Mouse (Mus musculus): Measurements from ENCODE around the gene Bnipl. TPM values are rescaled to one million over a fixed set of nuclear protein-coding genes. Genes with fewer than 3 reads are reported as not detected.
"Not testable (repeated sequence)": the region's sequence is repeated elsewhere in the genome, so short reads cannot be mapped to it uniquely, and the experiment has no call there.

Gene Bnipl
- total RNA-seq, 2 experiments from 2014 or later, result not detected

DNA sequence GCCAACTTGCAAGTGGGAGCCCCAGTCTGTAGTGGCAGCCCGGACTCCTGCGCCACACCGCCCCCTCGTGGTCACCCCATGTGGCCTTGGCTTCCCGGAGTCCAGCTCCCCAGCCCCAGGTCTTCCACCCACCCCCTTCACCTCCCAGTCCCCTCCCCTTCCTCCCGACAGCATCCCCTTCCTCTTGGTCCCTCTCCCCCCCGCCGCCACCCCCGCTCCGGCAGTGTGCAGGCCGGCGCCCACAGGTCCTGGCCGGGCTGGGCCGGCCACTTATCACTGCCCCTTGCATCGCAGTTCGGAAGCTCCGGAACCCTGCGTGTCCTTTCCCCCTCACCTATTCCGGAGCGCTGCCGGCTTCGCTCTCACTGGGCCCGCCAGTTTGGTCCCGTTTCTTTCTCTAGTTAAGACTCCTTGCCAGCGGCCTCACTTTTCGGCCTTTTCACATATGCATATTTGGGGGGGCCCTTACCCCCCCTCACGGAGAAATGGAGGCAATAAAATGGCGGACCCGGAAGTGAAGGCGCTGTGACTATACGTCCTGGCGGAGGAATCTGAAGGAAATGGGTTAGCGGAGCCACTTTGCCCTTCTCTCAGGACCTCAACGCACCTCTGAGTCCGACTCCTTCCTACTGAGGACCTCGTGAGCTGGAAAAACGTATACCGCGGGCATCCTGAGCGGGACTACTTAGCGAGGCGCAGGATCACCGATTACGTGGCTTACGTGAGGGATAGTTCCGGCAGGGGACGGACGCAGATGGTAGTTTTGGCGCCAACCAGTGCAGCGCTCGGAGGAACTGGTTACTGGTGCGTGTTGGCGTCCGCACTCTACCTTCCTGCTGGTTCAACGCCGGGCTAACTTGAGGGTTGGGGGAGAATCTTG lies 33.5 kb downstream of the Bnipl start, which contains the start of gene Gabpb2:
TSS of gene Gabpb2 (minus strand) at position 662 of the 880 bp plus-strand sequence.
- ATAC-seq (replicated peaks; ENCODE audit: poor library complexity), result peak; percentile 87

DNA sequence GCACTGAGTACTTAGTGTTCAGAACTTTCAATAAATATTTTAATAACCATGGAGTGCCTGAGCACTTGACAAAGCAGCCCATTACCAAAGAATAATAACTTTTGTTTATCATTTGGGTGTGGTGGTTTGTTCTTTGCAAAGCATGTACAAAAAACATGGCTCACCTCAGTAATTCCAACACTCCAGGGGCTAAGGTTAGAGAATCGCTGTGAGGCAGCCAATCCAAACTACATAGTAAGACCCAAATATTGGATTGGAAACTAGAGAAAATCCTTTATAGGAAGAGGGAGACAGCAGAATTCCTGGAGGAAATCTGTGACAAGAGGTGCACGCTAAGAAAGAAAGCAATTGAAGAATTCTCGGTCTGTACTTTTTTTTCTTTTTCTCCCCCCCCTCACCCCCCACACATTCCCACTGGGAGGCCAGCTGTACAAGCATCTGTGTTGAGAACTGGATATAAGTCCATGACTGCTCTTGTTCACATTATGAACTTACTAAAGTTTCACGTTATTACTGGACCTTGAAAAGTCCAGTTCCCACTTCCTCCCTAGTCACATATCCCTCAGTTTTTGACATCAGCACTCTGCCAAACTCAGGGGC lies 34.2 kb downstream of the Bnipl start:
- ATAC-seq (replicated peaks; ENCODE audit: poor library complexity), result 0 out of 2 replicates have a peak, but pooled peaks have one; percentile 0

DNA sequence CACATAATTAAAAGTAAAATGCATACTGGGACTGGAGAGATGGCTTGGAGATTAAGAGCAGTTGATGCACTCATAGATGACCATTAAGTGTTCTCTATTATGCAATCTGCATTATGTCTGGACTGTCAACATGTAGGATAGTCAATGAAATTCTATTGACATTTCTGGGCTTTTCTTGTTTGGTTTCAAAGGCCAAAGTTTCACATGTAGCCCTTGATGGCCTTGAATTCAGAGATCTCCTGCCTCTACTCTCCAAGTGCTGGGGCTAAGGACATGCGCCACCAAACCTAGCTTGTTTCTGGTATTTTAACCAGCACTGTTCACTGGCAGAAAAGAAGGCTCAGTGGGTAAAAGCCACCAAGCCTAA lies 37.4 kb downstream of the Bnipl start:
- ATAC-seq (replicated peaks; ENCODE audit: poor library complexity), result no peak

DNA sequence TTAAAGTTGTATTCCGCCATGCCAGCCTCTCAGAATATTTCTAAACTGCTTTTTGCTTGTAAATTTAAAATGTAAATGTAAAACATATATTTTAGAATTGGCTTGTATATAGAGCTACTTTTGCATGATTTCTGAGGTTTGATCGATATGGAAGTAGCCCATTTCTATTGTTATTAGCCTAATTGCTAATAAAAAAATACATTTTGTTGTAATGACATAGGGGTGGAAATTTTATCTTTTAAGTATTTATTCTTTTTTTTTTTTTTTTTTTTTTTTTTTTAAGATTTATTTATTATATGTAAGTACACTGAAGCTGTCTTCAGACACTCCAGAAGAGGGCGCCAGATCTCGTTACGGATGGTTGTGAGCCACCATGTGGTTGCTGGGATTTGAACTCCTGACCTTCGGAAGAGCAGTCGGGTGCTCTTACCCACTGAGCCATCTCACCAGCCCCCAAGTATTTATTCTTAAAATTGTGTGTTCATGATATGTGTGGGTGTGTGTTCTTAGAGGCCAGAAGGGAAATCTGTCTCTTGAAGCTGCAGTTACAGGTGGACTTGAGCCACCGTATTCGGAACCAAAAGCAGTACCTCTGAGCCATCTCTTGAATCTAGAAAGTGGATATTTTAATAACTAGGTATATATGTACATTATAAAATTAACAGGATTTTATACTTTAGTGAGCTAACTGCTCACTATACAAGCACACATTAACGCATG lies 37.9 kb downstream of the Bnipl start:
- not testable (repeated sequence) for ATAC-seq (replicated peaks; ENCODE audit: poor library complexity)

DNA sequence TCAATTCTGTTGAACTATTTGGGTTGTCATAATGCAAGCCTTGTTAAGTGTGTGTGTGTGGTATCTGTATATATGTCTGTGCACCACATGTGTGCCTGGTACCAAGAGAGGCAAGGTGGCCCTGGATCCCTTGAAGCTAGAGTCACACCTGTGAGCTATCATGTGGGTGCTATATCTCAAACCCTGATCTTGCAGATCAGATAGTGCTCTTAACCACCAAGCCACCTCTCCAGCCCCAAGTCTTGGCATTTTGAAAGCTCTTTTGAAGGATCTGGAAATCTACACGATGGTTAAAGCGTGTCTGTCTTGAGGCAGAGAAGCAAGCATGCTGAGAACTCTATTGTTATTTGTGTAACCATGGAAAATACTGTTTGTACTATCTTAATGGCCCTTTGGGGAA lies 40.4 kb downstream of the Bnipl start:
- ATAC-seq (replicated peaks; ENCODE audit: poor library complexity), result no peak

DNA sequence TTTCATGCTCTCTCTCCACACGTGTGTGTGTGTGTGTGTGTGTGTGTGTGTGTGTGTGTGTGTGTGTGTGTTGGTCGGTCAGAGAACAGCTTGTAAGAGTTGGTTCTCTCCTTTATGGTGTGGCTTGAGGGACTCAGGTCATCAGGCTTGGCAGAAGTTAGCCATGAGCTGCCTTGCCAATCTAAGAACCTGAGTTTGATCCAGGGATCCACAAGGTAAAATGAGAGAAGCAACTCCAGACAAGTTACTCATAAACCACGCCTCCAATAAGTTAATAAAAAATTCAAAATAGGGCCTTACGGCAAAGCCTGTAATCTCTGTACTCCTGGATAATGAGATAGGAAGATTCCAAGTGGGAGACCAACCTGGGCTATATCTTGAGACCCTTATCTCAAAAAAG lies 42.7 kb downstream of the Bnipl start:
- no peak for ATAC-seq (replicated peaks; ENCODE audit: poor library complexity)

DNA sequence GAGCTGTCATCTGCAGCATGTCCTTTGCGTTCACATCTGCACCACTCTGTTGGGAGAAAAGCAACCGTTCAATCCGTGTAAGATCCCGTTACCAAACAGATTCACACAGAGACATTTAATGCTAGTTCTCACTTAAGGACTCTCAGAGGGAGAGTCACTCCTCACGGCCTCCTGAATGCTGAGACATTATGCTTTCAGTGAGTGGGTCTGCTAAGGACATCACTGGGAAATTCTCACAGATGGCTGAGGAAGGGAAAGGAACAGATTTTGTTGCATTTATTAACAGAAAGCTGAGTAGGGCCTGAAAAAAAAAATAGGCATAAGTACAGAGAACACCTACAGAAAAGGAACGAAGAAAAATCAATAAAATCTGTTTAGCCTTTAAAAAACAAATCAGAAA lies 47.1 kb downstream of the Bnipl start:
- ATAC-seq (replicated peaks; ENCODE audit: poor library complexity), result no peak

DNA sequence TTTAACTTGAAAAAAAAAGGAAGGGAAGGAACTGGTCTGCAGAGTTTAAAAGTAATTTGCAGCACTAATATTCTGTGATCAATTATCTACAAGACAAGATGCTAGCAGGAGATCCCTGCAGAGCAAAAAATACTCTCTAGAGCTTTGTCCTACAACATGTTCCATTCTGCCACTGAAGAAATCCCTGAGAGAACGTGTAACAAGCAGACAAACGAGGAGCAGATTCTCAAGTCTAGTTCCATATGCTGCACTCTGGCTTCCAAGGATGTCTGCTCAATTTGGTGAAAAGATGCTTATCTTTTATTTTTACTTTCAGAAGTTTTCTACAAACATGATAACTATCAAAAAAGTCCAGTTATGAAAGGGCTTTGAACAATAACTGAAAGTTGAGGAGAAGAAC lies 50.4 kb downstream of the Bnipl start:
- no peak for ATAC-seq (replicated peaks; ENCODE audit: poor library complexity)

DNA sequence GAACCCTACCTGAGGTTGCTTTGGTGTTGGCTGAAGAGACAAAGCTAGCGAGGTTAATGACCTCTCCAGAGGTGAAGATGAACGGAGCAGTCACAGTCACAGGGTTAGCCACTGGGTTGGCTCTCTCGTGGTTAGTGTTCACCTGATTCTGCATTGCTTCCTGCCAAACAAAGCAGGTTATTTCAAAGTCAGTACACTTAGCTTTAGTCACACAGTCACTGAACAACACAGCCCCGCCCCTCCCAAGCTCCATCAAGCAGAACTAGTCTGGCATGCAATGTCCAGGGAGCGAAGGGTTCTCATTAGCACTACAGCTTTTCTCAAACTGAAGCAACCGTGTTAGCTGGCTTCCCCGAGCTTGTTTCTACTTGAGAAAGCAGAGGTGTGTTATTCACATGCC lies 50.9 kb downstream of the Bnipl start:
- no peak for ATAC-seq (replicated peaks; ENCODE audit: poor library complexity)

DNA sequence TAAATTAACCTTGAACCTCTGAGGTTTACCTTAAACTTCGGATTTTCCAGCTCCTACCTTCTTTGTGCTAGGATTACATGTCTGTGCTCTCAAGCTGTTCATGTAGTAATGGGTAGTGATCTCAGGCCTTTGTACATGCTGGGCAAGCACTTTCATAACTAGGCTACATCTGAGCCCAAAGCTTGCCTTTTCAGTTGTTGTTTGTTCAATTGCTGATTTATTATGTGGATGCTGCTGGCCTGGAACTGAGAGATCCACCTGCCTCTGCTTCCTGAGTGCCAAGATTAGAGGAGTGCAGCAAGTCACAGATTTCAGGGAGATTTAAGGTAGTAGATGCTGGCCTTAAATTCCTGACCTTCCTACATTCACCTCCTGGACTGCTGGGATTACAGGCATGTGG lies 51.9 kb downstream of the Bnipl start:
- ATAC-seq (replicated peaks; ENCODE audit: poor library complexity), result no peak

DNA sequence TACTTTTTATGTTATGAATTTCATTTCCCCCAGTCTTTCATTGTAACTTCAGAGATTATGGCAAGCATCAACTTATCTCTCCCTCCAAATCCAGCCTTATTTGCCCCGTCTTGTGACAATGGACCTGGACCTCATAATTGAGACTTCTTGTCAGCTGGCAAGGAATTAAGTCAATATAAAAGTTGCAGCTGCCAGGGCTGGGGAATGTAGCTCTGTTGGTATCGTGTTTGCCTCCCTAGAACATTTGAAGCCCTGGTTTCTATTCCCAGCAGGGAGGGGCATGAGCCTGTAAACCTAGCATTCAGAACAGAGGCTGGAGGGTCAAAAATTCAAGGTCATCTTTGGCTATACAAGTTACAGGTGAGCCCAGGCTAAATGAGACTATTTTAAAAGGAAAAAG lies 55.2 kb downstream of the Bnipl start:
- no peak for ATAC-seq (replicated peaks; ENCODE audit: poor library complexity)

DNA sequence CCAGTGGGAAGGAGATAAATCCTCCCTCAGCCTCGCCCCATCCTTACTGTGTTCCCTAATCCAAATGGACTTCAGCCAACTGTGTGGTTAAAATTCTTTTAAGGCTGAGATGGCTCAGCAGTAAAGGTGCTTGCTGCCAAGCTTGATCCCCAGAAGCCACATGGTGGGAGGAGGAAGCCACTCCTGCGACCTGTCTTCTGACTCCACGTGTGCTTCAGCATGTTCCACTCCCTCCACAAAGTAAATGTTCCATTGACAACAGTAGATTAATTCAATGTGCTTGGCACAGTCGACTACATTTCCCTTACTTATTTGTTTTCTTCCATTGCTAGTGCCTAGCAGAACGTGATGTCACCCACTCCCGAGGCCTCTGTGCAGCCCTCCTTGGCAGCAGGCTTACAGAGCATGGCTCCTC lies 56.3 kb downstream of the Bnipl start:
- ATAC-seq (replicated peaks; ENCODE audit: poor library complexity), result no peak

Other genes starting within 250 kb of the Bnipl start
- 15.8 and 21.5 TPM in 2 replicates for gene Zfp687, start 235.7 kb downstream of the Bnipl start, total RNA-seq (2015)
- gene Zfp687, start 235.7 kb downstream of the Bnipl start, total RNA-seq (2017), result 19.6 and 21.3 TPM in 2 replicates
- gene Psmd4, start 208.6 kb downstream of the Bnipl start, total RNA-seq (2015), result 91.5 and 116 TPM in 2 replicates
- gene Psmd4, start 208.6 kb downstream of the Bnipl start, total RNA-seq (2017), result 233 and 245 TPM in 2 replicates
- 16.3 and 21.0 TPM in 2 replicates for gene Pip5k1a, start 144.3 kb downstream of the Bnipl start, total RNA-seq (2015)
- 15.5 and 21.8 TPM in 2 replicates for gene Pip5k1a, start 144.3 kb downstream of the Bnipl start, total RNA-seq (2017)
- gene Vps72, start 140.2 kb downstream of the Bnipl start, total RNA-seq (2015), result 40.4 and 47.6 TPM in 2 replicates
- 97.9 and 124 TPM in 2 replicates for gene Vps72, start 140.2 kb downstream of the Bnipl start, total RNA-seq (2017)
- 1.1 and 2.6 TPM in 2 replicates for gene Tmod4, start 126.7 kb downstream of the Bnipl start, total RNA-seq (2015)
- gene Tmod4, start 126.7 kb downstream of the Bnipl start, total RNA-seq (2017), result 2.3 and 2.5 TPM in 2 replicates
- gene Scnm1, start 117.2 kb downstream of the Bnipl start, total RNA-seq (2015), result 43.4 and 45.8 TPM in 2 replicates
- gene Scnm1, start 117.2 kb downstream of the Bnipl start, total RNA-seq (2017), result 66.0 and 85.7 TPM in 2 replicates
- 3.1 and 3.6 TPM in 2 replicates for gene Lysmd1, start 117.1 kb downstream of the Bnipl start, total RNA-seq (2015)
- 3.8 and 4.3 TPM in 2 replicates for gene Lysmd1, start 117.1 kb downstream of the Bnipl start, total RNA-seq (2017)
- gene Tnfaip8l2, start 108.8 kb downstream of the Bnipl start, total RNA-seq (2015), result 17.9 and 18.7 TPM in 2 replicates
- 17.8 and 25.1 TPM in 2 replicates for gene Tnfaip8l2, start 108.8 kb downstream of the Bnipl start, total RNA-seq (2017)
- gene Sema6c, start 90.7 kb downstream of the Bnipl start, total RNA-seq (2015), result 0.05 and 0.07 TPM in 2 replicates
- not detected in 2 replicates for gene Sema6c, start 90.7 kb downstream of the Bnipl start, total RNA-seq (2017)
- gene Gabpb2, start 33.3 kb downstream of the Bnipl start, total RNA-seq (2015), result 28.5 and 29.3 TPM in 2 replicates
- 43.1 and 57.7 TPM in 2 replicates for gene Gabpb2, start 33.3 kb downstream of the Bnipl start, total RNA-seq (2017)
- 56.2 and 56.7 TPM in 2 replicates for gene Cdc42se1, start 22.5 kb downstream of the Bnipl start, total RNA-seq (2015)
- gene Cdc42se1, start 22.5 kb downstream of the Bnipl start, total RNA-seq (2017), result 52.5 and 60.3 TPM in 2 replicates
- gene Mllt11, start 19.0 kb downstream of the Bnipl start, total RNA-seq (2015), result 4.6 and 5.8 TPM in 2 replicates
- 4.9 and 5.5 TPM in 2 replicates for gene Mllt11, start 19.0 kb downstream of the Bnipl start, total RNA-seq (2017)
- gene Gm128, start 9.6 kb downstream of the Bnipl start, total RNA-seq (2015), result 1.0 and 1.4 TPM in 2 replicates
- gene Gm128, start 9.6 kb downstream of the Bnipl start, total RNA-seq (2017), result 0.34 and 0.46 TPM in 2 replicates
- 30.9 and 33.2 TPM in 2 replicates for gene Mindy1, start 30.2 kb upstream of the Bnipl start, total RNA-seq (2015)
- gene Mindy1, start 30.2 kb upstream of the Bnipl start, total RNA-seq (2017), result 22.7 and 23.6 TPM in 2 replicates
- 14.8 and 15.2 TPM in 2 replicates for gene Prune1, start 30.9 kb upstream of the Bnipl start, total RNA-seq (2015)
- gene Prune1, start 30.9 kb upstream of the Bnipl start, total RNA-seq (2017), result 7.8 and 11.8 TPM in 2 replicates
- gene Anxa9, start 56.0 kb upstream of the Bnipl start, total RNA-seq (2015), result 11.2 and 15.9 TPM in 2 replicates
- gene Anxa9, start 56.0 kb upstream of the Bnipl start, total RNA-seq (2017), result 5.5 and 7.0 TPM in 2 replicates
- gene Cers2, start 63.6 kb upstream of the Bnipl start, total RNA-seq (2015), result 193 and 203 TPM in 2 replicates
- gene Cers2, start 63.6 kb upstream of the Bnipl start, total RNA-seq (2017), result 91.3 and 98.4 TPM in 2 replicates
- gene Setdb1, start 106.0 kb upstream of the Bnipl start, total RNA-seq (2015), result 37.0 and 37.8 TPM in 2 replicates
- 31.5 and 34.7 TPM in 2 replicates for gene Setdb1, start 106.0 kb upstream of the Bnipl start, total RNA-seq (2017)
- not detected in 2 replicates for gene 4930558C23Rik, start 151.6 kb upstream of the Bnipl start, total RNA-seq (2015)
- not detected in 2 replicates for gene 4930558C23Rik, start 151.6 kb upstream of the Bnipl start, total RNA-seq (2017)
- 19.3 and 23.6 TPM in 2 replicates for gene Arnt, start 183.2 kb upstream of the Bnipl start, total RNA-seq (2015)
- gene Arnt, start 183.2 kb upstream of the Bnipl start, total RNA-seq (2017), result 14.7 and 21.4 TPM in 2 replicates
- 0.17 and 0.49 TPM in 2 replicates for gene Ctsk, start 248.1 kb upstream of the Bnipl start, total RNA-seq (2015)
- gene Ctsk, start 248.1 kb upstream of the Bnipl start, total RNA-seq (2017), result not detected in 2 replicates

Measured in megakaryocyte progenitor cell, adult 5-6 weeks (primary cell).